Comparison of ENCODE assay signal across 12 mouse cellular contexts in the genomic region with DNA sequence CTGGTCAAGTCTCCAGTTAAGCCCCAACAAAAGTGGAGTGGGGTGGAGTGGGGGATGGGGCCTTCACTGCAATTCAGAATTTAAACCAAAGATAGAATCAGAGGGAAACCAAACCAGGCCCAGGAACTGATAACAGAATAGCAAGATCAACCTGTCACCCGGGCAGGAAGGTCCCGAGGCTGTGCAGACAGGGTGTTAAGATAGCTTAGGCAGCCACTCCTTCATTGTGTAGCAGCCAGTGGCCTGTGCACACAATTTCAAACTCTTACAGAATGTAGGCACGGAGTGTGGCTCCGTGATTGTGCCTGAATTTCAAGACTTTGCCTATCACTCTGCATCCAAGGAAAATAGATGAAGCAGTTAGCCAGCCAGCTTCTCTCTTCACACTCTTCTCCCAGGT. TPM values are rescaled to one million over a fixed set of nuclear protein-coding genes. Genes with fewer than 3 reads are reported as not detected.
DNase-seq lines count a peak whose midpoint lies in the region; ATAC-seq lines count a peak whose summit lies in the region.
"Had no signal": no experiment of that assay in that cellular context is flagged by ENCODE, and none has a peak within 500 bp of the region (broad histone marks: within the 10 kb centered on the region; RNA-seq: fewer than 3 reads in every experiment).

No protein-coding gene starts in this region.

- peaks cover 21% of the 10 kb centered on the region for H3K27me3 ChIP-seq in hindbrain, embryonic 10.5 days (ENCODE audit: insufficient read depth, poor library complexity, severe bottlenecking)
- no peaks in the 10 kb centered on the region; the same call in 1 of the 2 replicates for H3K27me3 ChIP-seq in hindbrain, embryonic 16.5 days (replicated peaks; ENCODE audit: control insufficient read depth, insufficient read depth, low read length)
- H3K27me3 ChIP-seq in lung, embryonic 16.5 days (ENCODE audit: control insufficient read depth, insufficient read depth, low read depth, low read length) = no peaks in the 10 kb centered on the region
- H3K27me3 ChIP-seq in intestine, embryonic 16.5 days (replicated peaks; ENCODE audit: control insufficient read depth, insufficient read depth, low read length) = no peaks in the 10 kb centered on the region
- H3K27me3 ChIP-seq: neural tube, embryonic 15.5 days had no signal

- H3K27ac ChIP-seq in hindbrain, embryonic 10.5 days = no peak overlapping the region
- no peak overlapping the region for H3K27ac ChIP-seq in hindbrain, embryonic 16.5 days (ENCODE audit: low read depth, low read length)
- peak overlapping the region; percentile 30 for H3K27ac ChIP-seq in lung, embryonic 16.5 days (ENCODE audit: low read length)
- no peak overlapping the region for H3K27ac ChIP-seq in intestine, embryonic 16.5 days (ENCODE audit: low read length)
- H3K27ac ChIP-seq: midbrain, embryonic 12.5 days; neural tube, embryonic 15.5 days had no signal

- no peak overlapping the region for H3K4me2 ChIP-seq in hindbrain, embryonic 16.5 days (ENCODE audit: low read length)
- H3K4me2 ChIP-seq in lung, embryonic 16.5 days (ENCODE audit: low read depth, low read length) = peak overlapping the region; percentile 50
- H3K4me2 ChIP-seq in intestine, embryonic 16.5 days (ENCODE audit: low read depth, low read length) = peak overlapping the region; percentile 30
- H3K4me2 ChIP-seq: midbrain, embryonic 12.5 days; neural tube, embryonic 15.5 days had no signal

- H3K9me3 ChIP-seq in hindbrain, embryonic 10.5 days = no peaks in the 10 kb centered on the region
- H3K9me3 ChIP-seq in hindbrain, embryonic 16.5 days (ENCODE audit: control insufficient read depth, low read length) = no peaks in the 10 kb centered on the region
- H3K9me3 ChIP-seq in lung, embryonic 16.5 days (ENCODE audit: control insufficient read depth, low read length) = no peaks in the 10 kb centered on the region
- H3K9me3 ChIP-seq in intestine, embryonic 16.5 days (ENCODE audit: control insufficient read depth, low read length) = no peaks in the 10 kb centered on the region
- H3K9me3 ChIP-seq: midbrain, embryonic 12.5 days; neural tube, embryonic 15.5 days had no signal

- no peak for DNase-seq in hindbrain, embryonic 10.5 days (ENCODE audit: low spot score)
- no peak for DNase-seq in lung, postnatal 25 days (ENCODE audit: low spot score)
- DNase-seq in testis, postnatal 10 days (ENCODE audit: low spot score) = peak; percentile 33
- no peak for DNase-seq in layer of hippocampus, adult 11-12 months (ENCODE audit: low spot score)
- DNase-seq: cerebellum, postnatal 10 days; left cerebral cortex, postnatal 4 days; right cerebral cortex, postnatal 14 days had no signal

- no peaks in the 10 kb centered on the region for H3K36me3 ChIP-seq in hindbrain, embryonic 10.5 days
- no peaks in the 10 kb centered on the region for H3K36me3 ChIP-seq in hindbrain, embryonic 16.5 days (ENCODE audit: control insufficient read depth, insufficient read depth, low read length)
- no peaks in the 10 kb centered on the region for H3K36me3 ChIP-seq in lung, embryonic 16.5 days (ENCODE audit: control insufficient read depth, insufficient read depth, low read length)
- no peaks in the 10 kb centered on the region for H3K36me3 ChIP-seq in intestine, embryonic 16.5 days (ENCODE audit: control insufficient read depth, insufficient read depth, low read length)
- H3K36me3 ChIP-seq: midbrain, embryonic 12.5 days; neural tube, embryonic 15.5 days had no signal

- no peak for ATAC-seq in hindbrain, embryonic 16.5 days
- ATAC-seq in lung, embryonic 16.5 days (ENCODE audit: low read depth) = peak; percentile 51; the same call in 1 of the 2 replicates
- no peak for ATAC-seq in intestine, embryonic 16.5 days

- peak overlapping the region; percentile 16; the same call in 1 of the 2 replicates for H3K4me3 ChIP-seq in hindbrain, embryonic 10.5 days
- no peak overlapping the region for H3K4me3 ChIP-seq in hindbrain, embryonic 16.5 days (ENCODE audit: low read length)
- H3K4me3 ChIP-seq in lung, embryonic 16.5 days (ENCODE audit: low read length) = peak overlapping the region; percentile 50
- H3K4me3 ChIP-seq in intestine, embryonic 16.5 days (ENCODE audit: low read length) = peak overlapping the region; percentile 21
- H3K4me3 ChIP-seq: midbrain, embryonic 12.5 days; neural tube, embryonic 15.5 days had no signal

- H3K4me1 ChIP-seq in hindbrain, embryonic 10.5 days (replicated peaks) = no peaks in the 10 kb centered on the region
- H3K4me1 ChIP-seq in hindbrain, embryonic 16.5 days (ENCODE audit: control insufficient read depth, insufficient read depth, low read depth, low read length) = no peaks in the 10 kb centered on the region
- H3K4me1 ChIP-seq in lung, embryonic 16.5 days (replicated peaks; ENCODE audit: control insufficient read depth, insufficient read depth, low read length) = no peaks in the 10 kb centered on the region
- no peaks in the 10 kb centered on the region for H3K4me1 ChIP-seq in intestine, embryonic 16.5 days (ENCODE audit: control insufficient read depth, insufficient read depth, low read length)
- H3K4me1 ChIP-seq: midbrain, embryonic 12.5 days; neural tube, embryonic 15.5 days had no signal

- WGBS in hindbrain, embryonic 10.5 days = 79% methylated on average over 4 of the region's 4 CpGs
- 81% methylated on average over 4 of the region's 4 CpGs for WGBS in hindbrain, embryonic 16.5 days
- WGBS in lung, embryonic 16.5 days = 22% methylated on average over 4 of the region's 4 CpGs
- 26% methylated on average over 4 of the region's 4 CpGs for WGBS in intestine, embryonic 16.5 days

- H3K9ac ChIP-seq in hindbrain, embryonic 16.5 days (ENCODE audit: low read depth, low read length) = no peak overlapping the region
- peak overlapping the region; percentile 54 for H3K9ac ChIP-seq in lung, embryonic 16.5 days (ENCODE audit: low read length)
- no peak overlapping the region for H3K9ac ChIP-seq in intestine, embryonic 16.5 days (ENCODE audit: low read depth, low read length)
- H3K9ac ChIP-seq: midbrain, embryonic 12.5 days; neural tube, embryonic 15.5 days had no signal

RNA-seq across cellular contexts. Expression of a gene that starts 0.7 kb away (rescaled TPM):
- polyA plus RNA-seq in hindbrain, embryonic 10.5 days (2016; fragmentation: Nextera tagmentation; extraction: Ambion mirVana) = 12.9 and 15.7 TPM in 2 replicates
- 0.95 and 9.6 TPM in 2 replicates for polyA plus RNA-seq in hindbrain, embryonic 16.5 days (2015; fragmentation: Nextera tagmentation; extraction: Ambion mirVana)
- 117 and 129 TPM in 2 replicates for polyA plus RNA-seq in lung, embryonic 16.5 days (2015; fragmentation: Nextera tagmentation; extraction: Ambion mirVana)
- polyA plus RNA-seq in intestine, embryonic 16.5 days (2015; fragmentation: Nextera tagmentation; extraction: Ambion mirVana) = 28.3 and 30.1 TPM in 2 replicates
